Mouse (Mus musculus): Measurements from ENCODE around the gene Gm37240. TPM values are rescaled to one million over a fixed set of nuclear protein-coding genes. Genes with fewer than 3 reads are reported as not detected.
A peak's percentile ranks its signal among the peaks of the same experiment; 100 is the strongest.
"Not testable (repeated sequence)": the region's sequence is repeated elsewhere in the genome, so short reads cannot be mapped to it uniquely, and the experiment has no call there.

The Gm37240 gene
- polyA plus RNA-seq, 1 experiment from 2014 or later: 0.11 TPM

DNA sequence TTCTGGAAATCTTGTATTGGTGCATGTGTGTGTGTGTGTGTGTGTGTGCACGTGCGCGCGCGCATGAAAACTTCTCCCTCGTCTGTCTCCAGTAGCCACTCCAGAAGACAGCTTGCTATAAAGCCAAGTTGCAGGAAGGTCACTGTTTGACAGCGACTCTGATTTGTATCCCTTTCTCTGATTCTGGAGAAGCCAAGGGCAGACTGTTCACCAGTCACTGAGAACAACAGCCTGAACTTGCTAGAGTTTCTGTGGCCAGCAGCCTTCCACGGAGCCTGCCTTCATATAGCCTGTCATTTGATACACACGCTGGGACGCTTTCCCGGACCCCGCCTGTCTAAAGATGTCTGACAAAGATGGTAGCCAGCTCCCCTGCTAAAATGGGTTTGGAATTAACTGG is 1224.2 kb downstream of the Gm37240 start:
- no peak overlapping the region for H3K4me2 ChIP-seq (ENCODE audit: low read length)
- no peak overlapping the region for H3K9ac ChIP-seq (replicated peaks; ENCODE audit: low read length)
- no peak for ATAC-seq (ENCODE audit: low FRiP score, low TSS enrichment)
- no peaks in the 10 kb centered on the region for H3K36me3 ChIP-seq (ENCODE audit: control insufficient read depth, insufficient read depth, low read length)
- H3K4me3 ChIP-seq (replicated peaks; ENCODE audit: low read depth, low read length): no peak overlapping the region
- no peak overlapping the region for H3K27ac ChIP-seq (replicated peaks; ENCODE audit: low read depth, low read length)
- no peak for DNase-seq
- peaks cover 15% of the 10 kb centered on the region for H3K4me1 ChIP-seq (ENCODE audit: control insufficient read depth, insufficient read depth, low read length)
- WGBS: 91% methylated on average over 12 of the region's 12 CpGs
- H3K27me3 ChIP-seq (ENCODE audit: control insufficient read depth, insufficient read depth, low read length): peaks cover 28% of the 10 kb centered on the region
- no peaks in the 10 kb centered on the region for H3K9me3 ChIP-seq (ENCODE audit: control insufficient read depth, low read length)

DNA sequence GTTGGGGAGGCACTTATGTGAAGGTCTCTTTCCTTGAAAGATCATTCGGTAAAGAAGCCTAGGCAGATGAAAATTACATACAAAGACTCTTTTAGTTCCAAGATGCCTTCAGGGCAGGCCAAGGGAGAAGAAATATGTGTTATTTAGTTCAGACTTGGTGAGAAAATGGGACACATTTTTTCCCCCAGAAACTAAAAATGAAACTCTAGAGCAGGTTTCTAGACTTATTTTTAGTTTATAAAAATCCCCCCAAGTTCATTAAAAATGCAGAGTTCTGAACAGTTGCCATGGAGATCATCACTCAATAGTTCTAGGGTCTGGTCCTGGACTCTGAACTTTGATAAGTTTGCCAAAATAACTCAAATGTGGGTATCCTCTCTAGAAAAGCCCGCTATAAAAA is 1226.9 kb downstream of the Gm37240 start:
- DNase-seq (no peak), ATAC-seq (ENCODE audit: low FRiP score, low TSS enrichment) (no peak)
- Histone ChIP-seq H3K4me1 (ENCODE audit: control insufficient read depth, insufficient read depth, low read length) (peaks cover 5% of the 10 kb centered on the region; the same call in 1 of the 2 replicates), H3K36me3 (ENCODE audit: control insufficient read depth, insufficient read depth, low read length) (no peaks in the 10 kb centered on the region), H3K4me3 (replicated peaks; ENCODE audit: low read depth, low read length) (no peak overlapping the region), H3K9me3 (ENCODE audit: control insufficient read depth, low read length) (no peaks in the 10 kb centered on the region), H3K27ac (replicated peaks; ENCODE audit: low read depth, low read length) (no peak overlapping the region), H3K27me3 (ENCODE audit: control insufficient read depth, insufficient read depth, low read length) (peaks cover 13% of the 10 kb centered on the region; the same call in 1 of the 2 replicates), H3K9ac (replicated peaks; ENCODE audit: low read length) (no peak overlapping the region), H3K4me2 (ENCODE audit: low read length) (no peak overlapping the region)
- 89% methylated on average over 2 of the region's 2 CpGs for WGBS

DNA sequence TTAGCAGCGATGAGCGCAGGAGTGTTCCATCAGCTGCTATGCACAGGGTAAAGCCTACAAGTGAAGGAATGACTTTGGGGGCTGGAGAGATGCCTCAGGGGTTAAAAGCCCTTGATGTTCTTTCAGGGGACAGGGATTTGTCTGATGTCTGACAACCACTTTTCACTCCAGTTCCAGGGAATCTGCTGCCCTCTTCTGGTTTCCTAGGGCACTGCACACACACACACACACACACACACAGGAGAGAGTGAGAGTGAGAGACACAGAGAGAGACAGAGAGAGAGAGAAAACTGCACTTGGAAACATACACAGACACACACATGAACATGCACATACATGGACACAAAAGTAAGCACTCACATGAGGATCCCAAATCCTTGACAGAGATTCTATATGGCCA is 1228.4 kb downstream of the Gm37240 start:
- peaks cover 9% of the 10 kb centered on the region; the same call in 1 of the 2 replicates for H3K4me1 ChIP-seq (ENCODE audit: control insufficient read depth, insufficient read depth, low read length)
- ATAC-seq (ENCODE audit: low FRiP score, low TSS enrichment) (no peak), DNase-seq (no peak)
- no peak overlapping the region for H3K27ac ChIP-seq (replicated peaks; ENCODE audit: low read depth, low read length)
- 97% methylated on average over 2 of the region's 2 CpGs for WGBS
- H3K27me3 ChIP-seq (ENCODE audit: control insufficient read depth, insufficient read depth, low read length): 0 out of 2 replicates have a peak, but pooled peaks cover under 1% of the 10 kb centered on the region
- no peak overlapping the region for H3K9ac ChIP-seq (replicated peaks; ENCODE audit: low read length)
- H3K9me3 ChIP-seq (ENCODE audit: control insufficient read depth, low read length): no peaks in the 10 kb centered on the region
- H3K4me2 ChIP-seq (ENCODE audit: low read length): no peak overlapping the region
- H3K36me3 ChIP-seq (ENCODE audit: control insufficient read depth, insufficient read depth, low read length): no peaks in the 10 kb centered on the region
- H3K4me3 ChIP-seq (replicated peaks; ENCODE audit: low read depth, low read length): no peak overlapping the region

DNA sequence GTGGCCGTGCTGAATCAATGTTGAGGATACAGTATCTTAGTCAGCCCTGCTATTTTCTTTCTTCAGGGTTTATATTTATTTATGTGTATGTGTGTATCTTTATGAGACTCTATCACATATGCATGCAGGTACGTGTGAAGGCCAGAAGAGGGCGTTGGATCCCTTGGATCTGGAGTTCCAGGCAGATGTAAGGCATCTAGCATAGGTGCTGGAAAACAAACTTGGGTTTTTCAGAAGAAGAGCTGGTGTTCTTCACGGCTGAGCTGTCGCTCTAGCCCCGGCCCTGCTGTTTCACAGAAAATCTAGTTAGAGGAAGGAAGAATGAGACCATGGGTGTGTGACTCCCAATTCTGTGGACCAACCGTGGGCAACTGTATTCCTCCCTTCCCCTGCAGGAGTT is 1229.3 kb downstream of the Gm37240 start:
- H3K36me3 ChIP-seq (ENCODE audit: control insufficient read depth, insufficient read depth, low read length): no peaks in the 10 kb centered on the region
- H3K27ac ChIP-seq (replicated peaks; ENCODE audit: low read depth, low read length): no peak overlapping the region
- no peak overlapping the region for H3K9ac ChIP-seq (replicated peaks; ENCODE audit: low read length)
- H3K9me3 ChIP-seq (ENCODE audit: control insufficient read depth, low read length): no peaks in the 10 kb centered on the region
- peaks cover 9% of the 10 kb centered on the region; the same call in 1 of the 2 replicates for H3K4me1 ChIP-seq (ENCODE audit: control insufficient read depth, insufficient read depth, low read length)
- ATAC-seq (ENCODE audit: low FRiP score, low TSS enrichment): no peak
- no peak overlapping the region for H3K4me3 ChIP-seq (replicated peaks; ENCODE audit: low read depth, low read length)
- no peaks in the 10 kb centered on the region for H3K27me3 ChIP-seq (ENCODE audit: control insufficient read depth, insufficient read depth, low read length)
- no peak for DNase-seq
- WGBS: 93% methylated on average over 7 of the region's 7 CpGs
- H3K4me2 ChIP-seq (ENCODE audit: low read length): no peak overlapping the region

DNA sequence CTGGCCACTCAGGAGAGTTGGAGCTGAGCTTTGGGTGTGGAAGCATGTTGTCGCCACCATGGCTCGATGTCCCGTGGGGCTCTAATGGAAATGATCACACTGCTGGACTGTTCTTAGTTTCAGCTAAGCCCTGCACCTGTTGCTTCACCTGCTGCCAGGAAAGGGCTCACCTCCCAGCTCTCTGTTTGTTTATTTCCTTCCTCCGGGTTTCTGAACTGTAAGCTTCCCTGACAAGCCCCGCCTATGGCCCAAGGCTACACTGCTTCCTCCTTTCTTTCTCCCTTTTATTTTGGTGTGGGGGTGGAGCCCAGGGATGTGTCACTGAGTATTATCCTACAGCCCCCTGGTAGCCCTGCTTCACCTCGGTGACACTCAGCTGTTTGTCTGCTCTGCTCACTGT is 1230.1 kb downstream of the Gm37240 start:
- Histone ChIP-seq H3K27me3 (ENCODE audit: control insufficient read depth, insufficient read depth, low read length) (no peaks in the 10 kb centered on the region), H3K4me2 (ENCODE audit: low read length) (no peak overlapping the region), H3K9ac (replicated peaks; ENCODE audit: low read length) (no peak overlapping the region), H3K4me3 (replicated peaks; ENCODE audit: low read depth, low read length) (no peak overlapping the region), H3K4me1 (ENCODE audit: control insufficient read depth, insufficient read depth, low read length) (peaks cover 9% of the 10 kb centered on the region; the same call in 1 of the 2 replicates), H3K36me3 (ENCODE audit: control insufficient read depth, insufficient read depth, low read length) (no peaks in the 10 kb centered on the region), H3K27ac (replicated peaks; ENCODE audit: low read depth, low read length) (no peak overlapping the region), H3K9me3 (ENCODE audit: control insufficient read depth, low read length) (no peaks in the 10 kb centered on the region)
- ATAC-seq (ENCODE audit: low FRiP score, low TSS enrichment) (no peak), DNase-seq (no peak)
- 72% methylated on average over 6 of the region's 6 CpGs for WGBS

DNA sequence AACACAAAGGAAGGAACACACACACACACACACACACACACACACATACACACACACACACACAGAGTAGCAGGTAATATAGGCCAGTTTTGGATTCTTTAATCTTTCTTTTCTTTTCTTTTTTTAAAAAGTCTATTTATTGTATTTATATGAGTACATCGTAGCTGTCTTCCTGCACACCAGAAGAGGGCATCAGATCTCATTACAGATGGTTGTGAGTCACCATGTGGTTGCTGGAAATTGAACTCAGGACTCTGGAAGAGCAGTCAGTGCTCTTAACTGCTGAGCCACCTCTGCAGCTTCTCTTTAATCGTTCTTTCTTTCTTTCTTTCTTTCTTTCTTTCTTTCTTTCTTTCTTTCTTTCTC is 1231.5 kb downstream of the Gm37240 start:
- not testable (repeated sequence) for H3K27ac ChIP-seq (replicated peaks; ENCODE audit: low read depth, low read length); H3K4me3 ChIP-seq (replicated peaks; ENCODE audit: low read depth, low read length); H3K36me3 ChIP-seq (ENCODE audit: control insufficient read depth, insufficient read depth, low read length); ATAC-seq (ENCODE audit: low FRiP score, low TSS enrichment); H3K4me1 ChIP-seq (ENCODE audit: control insufficient read depth, insufficient read depth, low read length); H3K9ac ChIP-seq (replicated peaks; ENCODE audit: low read length); H3K27me3 ChIP-seq (ENCODE audit: control insufficient read depth, insufficient read depth, low read length); DNase-seq; H3K9me3 ChIP-seq (ENCODE audit: control insufficient read depth, low read length)
- 60% methylated on average over 2 of the region's 2 CpGs for WGBS
- peak overlapping the region; percentile 40 for H3K4me2 ChIP-seq (ENCODE audit: low read length)

DNA sequence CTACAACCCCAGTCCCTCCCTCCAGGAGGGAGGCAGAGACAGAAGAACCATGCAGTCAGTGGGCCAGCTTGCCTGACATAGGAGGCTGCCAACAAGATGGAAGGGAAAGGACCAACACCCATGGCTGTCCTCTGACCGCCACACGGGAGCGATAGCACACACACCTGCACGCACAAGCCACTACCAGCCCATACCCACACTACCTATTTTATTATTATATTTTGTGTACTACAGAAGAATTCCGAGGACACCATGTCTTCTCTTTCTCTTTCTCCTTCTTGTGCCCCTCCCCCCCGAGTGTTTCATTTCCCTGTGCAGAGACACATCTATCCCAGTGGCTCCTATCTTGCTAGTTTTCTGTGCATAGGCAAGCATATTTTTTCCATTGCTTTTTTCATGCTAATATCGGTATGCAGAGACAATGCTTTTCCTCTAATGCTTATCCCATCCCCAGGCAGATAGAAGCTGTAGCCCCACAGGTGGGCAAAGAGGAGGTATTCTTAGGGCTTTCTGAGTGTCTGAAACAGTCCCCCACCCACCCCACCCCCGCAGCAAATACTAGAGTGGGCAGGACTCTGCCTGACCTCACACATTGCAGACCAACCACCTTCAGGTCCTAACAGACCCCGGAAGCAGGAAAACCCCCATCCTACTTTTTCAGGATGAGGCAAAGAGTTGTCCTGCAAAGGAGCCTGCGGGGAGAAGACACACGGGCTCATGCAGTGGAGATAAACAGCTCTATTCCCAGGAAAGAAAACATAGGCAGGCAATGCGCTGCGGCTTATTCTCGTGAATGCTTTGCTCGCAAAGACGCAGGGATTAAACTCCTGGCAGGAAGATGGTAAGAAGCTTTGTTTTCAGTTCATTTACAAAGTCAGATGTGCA is 1232.2 kb downstream of the Gm37240 start:
- ATAC-seq (ENCODE audit: low FRiP score, low TSS enrichment) (no peak), DNase-seq (peak; percentile 57)
- H3K36me3 ChIP-seq (ENCODE audit: control insufficient read depth, insufficient read depth, low read length): no peaks in the 10 kb centered on the region
- peaks cover 9% of the 10 kb centered on the region; the same call in 1 of the 2 replicates for H3K4me1 ChIP-seq (ENCODE audit: control insufficient read depth, insufficient read depth, low read length)
- peak overlapping the region; percentile 40 for H3K4me2 ChIP-seq (ENCODE audit: low read length)
- 9% methylated on average over 16 of the region's 16 CpGs for WGBS
- no peaks in the 10 kb centered on the region for H3K27me3 ChIP-seq (ENCODE audit: control insufficient read depth, insufficient read depth, low read length)
- H3K27ac ChIP-seq (replicated peaks; ENCODE audit: low read depth, low read length): no peak overlapping the region
- H3K9ac ChIP-seq (replicated peaks; ENCODE audit: low read length): no peak overlapping the region
- H3K9me3 ChIP-seq (ENCODE audit: control insufficient read depth, low read length): no peaks in the 10 kb centered on the region
- H3K4me3 ChIP-seq (replicated peaks; ENCODE audit: low read depth, low read length): no peak overlapping the region

DNA sequence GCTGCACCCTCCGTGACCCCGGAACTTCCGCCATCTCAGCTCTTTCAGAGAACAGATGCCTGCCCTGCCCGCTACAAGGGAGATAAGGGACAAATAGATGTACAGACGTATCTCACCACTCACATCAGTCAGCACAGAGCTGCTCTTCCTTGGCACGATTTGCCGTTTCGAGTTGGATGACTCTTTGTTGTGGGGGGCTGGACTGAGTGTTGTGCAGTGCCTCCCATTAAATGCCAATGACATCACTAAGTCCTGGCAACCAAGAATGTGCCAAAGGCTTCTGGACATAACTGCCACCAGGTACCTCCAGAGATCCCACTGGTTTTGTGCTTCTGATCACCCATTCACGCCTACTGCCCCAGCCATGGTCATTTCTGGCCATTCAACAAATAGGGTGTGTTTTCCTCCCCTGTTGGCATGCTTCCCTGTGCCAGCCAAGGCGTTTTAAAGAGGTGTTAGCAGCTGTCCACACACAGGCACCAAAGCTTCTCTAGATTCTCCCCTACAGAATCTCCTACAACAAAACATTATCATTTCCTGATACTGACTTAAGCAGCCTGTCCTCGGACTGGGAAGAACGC is 1233.0 kb downstream of the Gm37240 start:
- ATAC-seq (ENCODE audit: low FRiP score, low TSS enrichment) (no peak), DNase-seq (peak; percentile 34)
- Histone ChIP-seq H3K27ac (replicated peaks; ENCODE audit: low read depth, low read length) (peak overlapping the region; percentile 15; the same call in 1 of the 2 replicates), H3K27me3 (ENCODE audit: control insufficient read depth, insufficient read depth, low read length) (no peaks in the 10 kb centered on the region), H3K9me3 (ENCODE audit: control insufficient read depth, low read length) (no peaks in the 10 kb centered on the region), H3K4me3 (replicated peaks; ENCODE audit: low read depth, low read length) (0 out of 2 replicates have a peak overlapping the region, but pooled peaks have one; percentile 3), H3K4me1 (ENCODE audit: control insufficient read depth, insufficient read depth, low read length) (peaks cover 9% of the 10 kb centered on the region; the same call in 1 of the 2 replicates), H3K9ac (replicated peaks; ENCODE audit: low read length) (no peak overlapping the region), H3K36me3 (ENCODE audit: control insufficient read depth, insufficient read depth, low read length) (no peaks in the 10 kb centered on the region), H3K4me2 (ENCODE audit: low read length) (peak overlapping the region; percentile 33)
- 38% methylated on average over 12 of the region's 12 CpGs for WGBS

Data from midbrain, embryonic 14.5 days (tissue).